Mouse (Mus musculus) urinary bladder, postnatal 36 days (tissue): ENCODE results near the gene Ndc1.

Source experiments
- DNase-seq, 2 experiments: peaks; one replicate each; pipeline ENCODE4 v3.0.0; 2022; ENCODE audit warnings: low spot score in 2 of 2, mixed read lengths in 1 of 2

Gene Ndc1

GRCm38 (mm10) chr4:107442288-107442687, 74.7 kb downstream of the Ndc1 start:
- no peak for DNase-seq

- no peak for DNase-seq
Measured at GRCm38 (mm10) chr4:107442891-107443483, 75.4 kb downstream of the Ndc1 start.

- no peak for DNase-seq
Measured at GRCm38 (mm10) chr4:107443621-107444020, 76.0 kb downstream of the Ndc1 start.

GRCm38 (mm10) chr4:107448481-107448880, 80.9 kb downstream of the Ndc1 start:
- no peak for DNase-seq

GRCm38 (mm10) chr4:107449519-107449918, 81.9 kb downstream of the Ndc1 start:
- DNase-seq: no peak

- DNase-seq: no peak
Measured at GRCm38 (mm10) chr4:107452266-107453015, 84.9 kb downstream of the Ndc1 start.

- DNase-seq: peak; percentile 77 to 78
Measured at GRCm38 (mm10) chr4:107453141-107453984, 85.8 kb downstream of the Ndc1 start.

- DNase-seq: no peak
Measured at GRCm38 (mm10) chr4:107457602-107458001, 90.0 kb downstream of the Ndc1 start.

- no peak for DNase-seq
Measured at GRCm38 (mm10) chr4:107458907-107459306, 91.3 kb downstream of the Ndc1 start.

GRCm38 (mm10) chr4:107459461-107459860, 91.9 kb downstream of the Ndc1 start:
- DNase-seq: no peak

GRCm38 (mm10) chr4:107460468-107460867, 92.9 kb downstream of the Ndc1 start:
- no peak for DNase-seq
